Mouse (Mus musculus) A20 (cell line): ENCODE data around the gene Tbxas1.
A peak's percentile ranks its signal among the peaks of the same experiment; 100 is the strongest.

Source experiments
- DNase-seq: peaks from one replicate; pipeline ENCODE4 v3.0.0-alpha.2; 2011; ENCODE audit warnings: low read depth, low spot score

Tbxas1 gene

DNA sequence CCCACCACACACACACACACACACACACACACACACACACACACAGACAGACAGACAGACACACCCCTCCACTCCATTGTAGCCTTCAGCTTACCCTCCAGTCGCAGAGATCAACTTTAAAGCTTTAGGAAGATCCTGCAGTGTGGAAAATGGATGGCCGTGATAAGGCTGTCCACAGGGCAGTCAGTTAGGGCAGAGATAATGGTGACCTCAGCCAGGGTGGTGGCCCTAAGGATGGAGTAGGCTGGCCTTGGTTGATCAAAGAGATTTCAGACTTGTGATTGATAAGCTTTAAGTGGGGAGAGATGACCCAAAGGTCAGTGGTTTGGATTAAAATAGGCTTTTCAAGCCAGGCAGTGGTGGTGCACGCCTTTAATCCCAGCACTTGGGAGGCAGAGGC, 120.6 kb downstream of the Tbxas1 start:
- DNase-seq = no peak

DNA sequence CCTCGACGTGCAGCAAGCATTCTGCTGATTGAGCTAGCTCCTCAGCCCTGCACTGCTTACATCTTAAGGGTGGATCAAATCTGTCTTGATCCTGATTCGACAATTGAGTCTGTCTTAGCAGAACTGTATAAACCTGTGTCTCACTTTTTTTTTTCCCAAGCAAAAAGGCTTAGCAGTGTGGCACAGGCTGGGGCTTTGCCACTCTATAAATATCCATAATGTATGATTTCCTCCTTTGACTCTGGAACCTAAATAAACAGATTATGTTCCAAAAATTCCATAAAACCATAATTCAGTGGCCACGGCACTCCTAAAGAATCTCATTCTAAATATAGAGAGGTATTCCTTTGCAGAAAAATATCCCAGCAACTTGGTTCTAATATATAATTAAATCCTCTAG, 122.6 kb downstream of the Tbxas1 start:
- no peak for DNase-seq

DNA sequence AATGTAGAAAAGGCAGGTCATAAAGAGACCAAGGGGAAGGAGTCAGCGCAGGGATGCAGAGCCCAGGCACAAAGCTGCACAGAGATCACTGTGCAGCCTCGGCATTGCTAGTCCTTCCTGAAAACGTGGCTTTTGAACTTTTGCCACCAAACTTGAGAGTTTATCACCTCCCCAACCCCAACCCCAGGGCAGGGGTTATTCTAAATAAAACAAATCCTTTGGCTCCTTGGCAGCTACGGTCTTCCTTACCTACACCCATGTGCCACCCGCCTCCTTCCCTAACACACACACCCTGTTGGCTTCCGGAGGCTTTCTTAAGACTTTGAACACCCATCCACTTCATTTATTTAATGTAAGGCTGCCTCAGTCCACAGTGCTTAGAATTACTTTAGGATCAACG, 127.9 kb downstream of the Tbxas1 start:
- no peak for DNase-seq

- no peak for DNase-seq
These were observed 128.8 kb downstream of the Tbxas1 start for GRCm38 (mm10) chr6:39004003-39004473.

DNA sequence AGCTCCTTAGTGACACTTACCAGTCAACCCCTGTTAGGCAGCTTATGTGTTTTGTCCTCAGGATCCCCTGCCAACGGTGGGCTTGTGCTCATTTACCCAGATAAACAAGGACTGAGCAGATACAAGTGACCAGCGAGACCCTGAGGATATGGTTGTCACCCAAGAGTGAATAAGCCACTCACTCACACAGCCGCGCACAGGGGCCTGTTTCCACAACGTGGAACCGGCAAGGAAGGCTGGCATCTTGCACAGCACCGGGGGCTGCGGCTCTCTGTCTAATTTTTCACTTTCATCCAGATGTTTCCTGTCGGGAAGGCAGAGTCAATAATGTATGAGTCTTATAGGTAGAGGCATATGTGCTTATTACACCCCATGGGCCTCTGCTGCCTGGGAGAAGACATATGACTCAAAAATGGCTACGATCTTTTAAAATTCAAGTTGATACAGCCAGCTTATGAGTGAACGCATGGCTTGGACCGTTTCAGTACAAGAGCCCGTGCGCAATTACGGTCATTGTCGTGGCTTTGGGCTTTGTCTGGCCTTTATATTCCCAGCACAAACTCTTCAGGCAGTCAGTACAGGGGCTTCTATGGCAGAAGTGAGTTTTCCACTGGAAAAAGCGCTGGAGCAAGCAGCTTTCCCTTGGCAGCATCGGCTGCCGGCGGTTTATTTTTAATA, 130.2 kb downstream of the Tbxas1 start:
- DNase-seq = no peak

- DNase-seq = no peak
These were observed 130.9 kb downstream of the Tbxas1 start for GRCm38 (mm10) chr6:39005945-39006572.

- peak; percentile 88 for DNase-seq
These were observed 132.0 kb downstream of the Tbxas1 start for GRCm38 (mm10) chr6:39007223-39007622.

GRCm38 (mm10) chr6:39008116-39008515, 132.9 kb downstream of the Tbxas1 start:
- DNase-seq = no peak

DNA sequence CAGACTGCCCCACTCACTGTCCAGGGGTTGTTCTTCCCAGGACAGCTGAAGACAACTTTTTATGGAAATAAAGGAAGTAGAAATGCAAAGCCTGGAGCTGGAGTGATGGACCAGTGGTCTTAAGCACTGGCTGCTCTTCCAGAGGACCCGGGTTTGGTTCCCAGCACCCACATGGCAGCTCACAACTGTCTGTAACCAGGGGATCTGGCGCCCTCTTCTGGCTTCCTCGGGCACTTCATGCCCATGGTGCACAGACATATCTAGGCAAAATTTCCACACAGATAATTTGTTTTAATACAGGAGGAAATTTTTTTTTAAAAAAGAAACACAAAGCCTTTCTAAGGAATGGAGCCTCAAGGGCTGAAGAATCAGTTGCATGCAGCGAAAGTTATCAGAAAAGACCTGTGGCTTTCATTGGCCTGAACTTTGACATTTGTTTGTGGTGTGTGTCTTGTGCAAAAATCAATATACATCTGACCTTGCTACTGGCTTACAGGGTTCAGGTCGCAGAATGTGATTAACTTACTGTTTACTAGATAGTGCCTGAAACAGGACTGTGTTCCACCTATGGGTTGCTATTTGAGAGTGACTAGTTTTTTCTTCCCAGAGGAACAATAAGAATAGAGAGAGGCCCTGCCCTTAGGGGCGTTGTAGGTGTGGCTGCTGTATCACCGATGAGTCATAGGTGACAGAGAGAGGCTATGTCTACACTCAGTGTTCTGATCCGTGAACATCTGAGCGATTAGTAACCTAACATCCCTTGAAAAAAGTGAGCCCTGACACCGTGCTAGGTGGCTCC, 138.0 kb downstream of the Tbxas1 start:
- DNase-seq = no peak

- DNase-seq = no peak
These were observed 142.7 kb downstream of the Tbxas1 start for GRCm38 (mm10) chr6:39017942-39018341.

- peak; percentile 58 for DNase-seq
These were observed 143.6 kb downstream of the Tbxas1 start for GRCm38 (mm10) chr6:39018805-39019204.

GRCm38 (mm10) chr6:39019219-39019618, 144.0 kb downstream of the Tbxas1 start:
- DNase-seq = no peak

- no peak for DNase-seq
These were observed 146.7 kb downstream of the Tbxas1 start for GRCm38 (mm10) chr6:39021909-39022308.

GRCm38 (mm10) chr6:39022461-39023181, 147.4 kb downstream of the Tbxas1 start:
- DNase-seq = no peak

DNA sequence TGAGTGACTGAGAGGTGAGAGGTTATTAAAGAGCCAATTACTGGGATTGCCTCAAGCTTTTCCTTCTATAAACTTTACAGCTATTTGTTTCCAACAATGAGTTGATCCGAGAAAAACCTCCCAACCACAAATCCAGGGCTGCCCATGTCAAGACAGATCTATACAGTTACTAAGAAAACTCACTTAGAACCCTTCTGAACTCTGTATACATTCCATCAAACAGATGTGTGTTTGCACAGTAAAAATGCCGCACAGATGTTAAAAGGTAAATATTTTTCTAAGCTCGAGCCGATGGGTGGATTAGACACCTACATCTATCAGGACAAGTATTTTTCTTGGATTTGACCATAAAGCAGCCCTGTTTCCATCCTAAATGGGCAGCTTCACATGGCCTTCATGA, 149.4 kb downstream of the Tbxas1 start:
- DNase-seq = no peak

GRCm38 (mm10) chr6:39025038-39025437, 149.8 kb downstream of the Tbxas1 start:
- no peak for DNase-seq

DNA sequence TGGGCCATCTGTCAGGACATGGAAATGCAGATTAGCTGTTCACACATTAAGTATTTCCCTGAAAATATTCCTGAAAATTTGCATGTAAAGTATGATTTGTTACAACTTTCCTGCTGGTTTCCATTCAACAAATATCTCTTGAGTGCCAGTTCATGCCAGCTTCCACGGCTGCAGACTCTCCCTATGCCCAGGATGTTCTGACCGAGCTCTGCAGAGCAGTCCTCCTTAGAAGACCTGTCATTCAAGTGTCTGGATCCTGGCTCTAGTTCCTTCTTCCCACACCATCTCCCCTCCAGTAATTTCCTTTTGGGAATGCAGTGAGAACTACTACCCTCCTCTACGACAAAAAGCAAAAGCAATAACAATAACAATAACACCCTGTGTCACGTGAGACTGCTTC, 155.5 kb downstream of the Tbxas1 start:
- no peak for DNase-seq

GRCm38 (mm10) chr6:39033676-39034075, 158.5 kb downstream of the Tbxas1 start:
- no peak for DNase-seq

DNA sequence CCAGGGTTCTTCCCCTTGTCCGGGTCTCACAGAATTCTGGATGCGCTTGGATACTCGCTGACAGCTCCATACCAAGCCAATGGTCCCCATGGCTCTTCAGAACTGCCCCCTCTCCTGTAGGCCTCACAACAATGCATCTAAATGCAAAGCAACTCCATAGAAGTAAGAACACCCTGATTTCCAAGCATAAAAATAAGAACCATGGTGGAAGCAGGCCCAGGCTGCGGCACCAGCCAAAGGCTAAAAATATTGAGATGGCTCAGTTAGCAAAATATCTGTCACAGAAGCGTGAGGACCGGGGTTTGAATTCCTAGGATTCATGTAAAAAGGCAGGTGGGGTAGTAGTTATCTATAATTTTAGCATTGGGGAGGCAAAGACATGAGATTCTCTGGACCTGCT, 159.8 kb downstream of the Tbxas1 start:
- DNase-seq = no peak

DNA sequence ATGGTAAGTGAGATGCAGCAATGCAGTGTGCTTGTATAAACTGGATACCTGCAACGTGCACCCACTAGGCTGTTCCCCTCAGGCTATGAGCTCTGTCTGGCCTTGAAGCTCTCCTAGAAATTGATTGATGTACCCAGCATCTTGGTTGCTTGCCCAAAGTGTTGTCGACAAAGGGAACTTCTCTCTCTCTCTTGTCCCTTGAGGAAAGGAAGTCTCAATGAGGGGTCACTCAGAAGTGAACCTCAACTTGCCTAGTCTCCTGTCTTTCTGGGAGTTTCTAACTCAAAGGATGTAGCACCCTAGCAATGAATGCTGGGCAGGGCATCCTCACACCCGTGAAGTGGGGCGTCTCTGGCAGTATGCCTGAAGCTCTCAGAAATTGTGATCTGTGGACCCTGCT, 161.0 kb downstream of the Tbxas1 start:
- no peak for DNase-seq

GRCm38 (mm10) chr6:39040451-39040850, 165.2 kb downstream of the Tbxas1 start:
- no peak for DNase-seq

DNA sequence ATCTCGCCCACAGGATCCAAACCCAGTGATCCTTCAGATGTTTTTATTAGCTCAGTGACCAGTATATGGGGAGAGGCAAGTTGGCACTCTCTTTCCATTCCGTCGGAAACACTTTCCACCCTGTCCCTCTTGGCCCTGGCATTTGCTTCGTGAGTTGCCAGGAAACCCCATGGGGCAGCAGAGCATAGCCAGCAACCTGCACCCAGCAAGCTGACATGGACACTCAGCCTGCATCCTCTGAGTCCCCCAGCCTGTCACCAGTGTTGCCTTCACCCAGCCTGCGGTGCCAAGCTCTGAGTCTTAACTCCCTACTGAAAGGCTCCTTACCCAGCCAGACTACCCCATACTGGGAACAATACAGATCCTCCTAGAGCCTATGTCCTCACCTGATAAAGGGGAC, 173.9 kb downstream of the Tbxas1 start:
- DNase-seq = no peak
